ENCODE assay signal across 8 mouse cellular contexts in the genomic region with DNA sequence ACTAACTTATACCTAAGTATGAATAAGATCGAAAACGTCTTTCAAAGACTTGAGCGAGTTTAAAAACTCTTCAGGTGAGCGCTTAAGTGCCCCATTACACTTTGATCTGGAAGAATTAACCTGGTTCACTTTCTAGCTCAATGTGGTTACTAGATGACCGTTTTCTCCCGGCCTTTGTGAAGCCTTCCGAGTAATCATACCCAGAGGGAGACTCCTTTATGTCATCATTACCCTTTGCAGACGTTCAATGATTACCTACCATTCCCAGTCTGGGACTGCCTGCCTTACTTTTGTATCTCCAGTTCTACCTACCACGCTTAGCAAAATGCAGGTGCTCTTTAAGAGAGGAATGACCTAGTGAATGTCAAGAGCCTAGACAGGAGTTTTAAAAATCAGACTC. TPM values are rescaled to one million over a fixed set of nuclear protein-coding genes. Genes with fewer than 3 reads are reported as not detected.
DNase-seq lines count a peak whose midpoint lies in the region; ATAC-seq and TF ChIP-seq lines count a peak whose summit lies in the region.

Gene Ppm1b (plus strand): TSS at position 301 of the 400 bp plus-strand sequence.

- peak within 1 kb of the TSS; percentile 95 for H3K27ac ChIP-seq in lung, postnatal 0 days (ENCODE audit: low read length)
- peak within 1 kb of the TSS; percentile 74 for H3K27ac ChIP-seq in embryonic facial prominence, embryonic 11.5 days (replicated peaks; ENCODE audit: low read depth, low read length)
- H3K27ac ChIP-seq in heart, embryonic 13.5 days (replicated peaks) = peak within 1 kb of the TSS; percentile 96
- H3K27ac ChIP-seq in midbrain, embryonic 15.5 days = peak within 1 kb of the TSS; percentile 98

- H3K4me1 ChIP-seq in lung, postnatal 0 days (ENCODE audit: insufficient read depth, low read depth, low read length) = peaks cover 10% of the 10 kb centered on the region
- H3K4me1 ChIP-seq in embryonic facial prominence, embryonic 11.5 days (ENCODE audit: control insufficient read depth, insufficient read depth, low read length) = no peaks in the 10 kb centered on the region
- peaks cover 29% of the 10 kb centered on the region for H3K4me1 ChIP-seq in heart, embryonic 13.5 days
- peaks cover 30% of the 10 kb centered on the region for H3K4me1 ChIP-seq in midbrain, embryonic 15.5 days

- no peaks in the 10 kb centered on the region for H3K9me3 ChIP-seq in lung, postnatal 0 days (ENCODE audit: low read length)
- H3K9me3 ChIP-seq in embryonic facial prominence, embryonic 11.5 days (replicated peaks; ENCODE audit: control insufficient read depth, low read length) = no peaks in the 10 kb centered on the region
- no peaks in the 10 kb centered on the region for H3K9me3 ChIP-seq in heart, embryonic 13.5 days
- H3K9me3 ChIP-seq in midbrain, embryonic 15.5 days = no peaks in the 10 kb centered on the region

- no peaks in the 10 kb centered on the region for H3K27me3 ChIP-seq in lung, postnatal 0 days (replicated peaks; ENCODE audit: insufficient read depth, low read length)
- H3K27me3 ChIP-seq in embryonic facial prominence, embryonic 11.5 days (ENCODE audit: control insufficient read depth, insufficient read depth, low read length) = no peaks in the 10 kb centered on the region
- no peaks in the 10 kb centered on the region for H3K27me3 ChIP-seq in heart, embryonic 13.5 days (replicated peaks)
- no peaks in the 10 kb centered on the region for H3K27me3 ChIP-seq in midbrain, embryonic 15.5 days (replicated peaks)

- H3K36me3 ChIP-seq in lung, postnatal 0 days (ENCODE audit: insufficient read depth, low read length) = no peaks in the 10 kb centered on the region
- H3K36me3 ChIP-seq in embryonic facial prominence, embryonic 11.5 days (replicated peaks; ENCODE audit: control insufficient read depth, insufficient read depth, low read depth, low read length) = no peaks in the 10 kb centered on the region
- H3K36me3 ChIP-seq in heart, embryonic 13.5 days = no peaks in the 10 kb centered on the region
- H3K36me3 ChIP-seq in midbrain, embryonic 15.5 days (replicated peaks) = no peaks in the 10 kb centered on the region

- no peak for TF ChIP-seq CTCF in lung, postnatal 0 days (IDR thresholded peaks at IDR 0.05)

- ATAC-seq in lung, postnatal 0 days = no peak
- ATAC-seq in embryonic facial prominence, embryonic 11.5 days (replicated peaks; ENCODE audit: insufficient number of reproducible peaks, low FRiP score, low TSS enrichment, low read depth) = no peak
- ATAC-seq in heart, embryonic 13.5 days (ENCODE audit: extremely low read depth, insufficient number of reproducible peaks, low FRiP score, low TSS enrichment) = no peak
- ATAC-seq in midbrain, embryonic 15.5 days (replicated peaks) = no peak

- 23% methylated on average over 9 of the region's 9 CpGs for WGBS in lung, postnatal 0 days
- 36% methylated on average over 9 of the region's 9 CpGs for WGBS in embryonic facial prominence, embryonic 11.5 days
- 35% methylated on average over 9 of the region's 9 CpGs for WGBS in heart, embryonic 13.5 days
- WGBS in midbrain, embryonic 15.5 days = 36% methylated on average over 9 of the region's 9 CpGs

- H3K4me3 ChIP-seq in lung, postnatal 0 days (ENCODE audit: low read depth, low read length) = peak within 1 kb of the TSS; percentile 43
- H3K4me3 ChIP-seq in embryonic facial prominence, embryonic 11.5 days (ENCODE audit: low read depth, low read length) = peak within 1 kb of the TSS; percentile 96
- H3K4me3 ChIP-seq in heart, embryonic 13.5 days = peak within 1 kb of the TSS; percentile 98
- H3K4me3 ChIP-seq in midbrain, embryonic 15.5 days = peak within 1 kb of the TSS; percentile 100

- peak within 1 kb of the TSS; percentile 32; the same call in 1 of the 2 replicates for H3K9ac ChIP-seq in lung, postnatal 0 days (replicated peaks; ENCODE audit: low read depth)
- H3K9ac ChIP-seq in embryonic facial prominence, embryonic 11.5 days (replicated peaks; ENCODE audit: low read length) = peak within 1 kb of the TSS; percentile 53
- peak within 1 kb of the TSS; percentile 83 for H3K9ac ChIP-seq in heart, embryonic 13.5 days
- peak within 1 kb of the TSS; percentile 48 for H3K9ac ChIP-seq in midbrain, embryonic 15.5 days

- TF ChIP-seq EP300 in lung, postnatal 0 days (IDR thresholded peaks at IDR 0.05) = no peak

- peak within 1 kb of the TSS; percentile 62 for H3K4me2 ChIP-seq in lung, postnatal 0 days (replicated peaks; ENCODE audit: low read depth, low read length)
- H3K4me2 ChIP-seq in embryonic facial prominence, embryonic 11.5 days (ENCODE audit: low read depth, low read length) = peak within 1 kb of the TSS; percentile 54
- H3K4me2 ChIP-seq in heart, embryonic 13.5 days = peak within 1 kb of the TSS; percentile 87
- peak within 1 kb of the TSS; percentile 63 for H3K4me2 ChIP-seq in midbrain, embryonic 15.5 days

- DNase-seq in lung, postnatal 0 days (ENCODE audit: low spot score) = no peak
- no peak for DNase-seq in lung, postnatal 14 days
- DNase-seq in embryonic facial prominence, embryonic 11.5 days (ENCODE audit: low spot score) = no peak
- no peak for DNase-seq in layer of hippocampus, postnatal 25 days (ENCODE audit: extremely low spot score in 1 of 2, low spot score in 1 of 2)
- no peak for DNase-seq in ovary, adult 18-20 months (ENCODE audit: low spot score)
- DNase-seq in spleen, postnatal 14 days (ENCODE audit: low spot score in 2 of 2) = no peak

RNA-seq across cellular contexts. Expression of gene Ppm1b, which starts in this region (rescaled TPM):
- 51.5 and 55.4 TPM in 2 replicates for polyA plus RNA-seq in lung, postnatal 0 days (2015; fragmentation: Nextera tagmentation; extraction: Ambion mirVana)
- polyA plus RNA-seq in embryonic facial prominence, embryonic 11.5 days (2014; fragmentation: Nextera tagmentation; extraction: Ambion mirVana) = 89.4 and 93.9 TPM in 2 replicates
- polyA plus RNA-seq in heart, embryonic 13.5 days (2015; fragmentation: Nextera tagmentation; extraction: Ambion mirVana) = 53.4 and 58.7 TPM in 2 replicates
- 100 to 1,000 TPM; 126 to 129 TPM for total RNA-seq in layer of hippocampus, postnatal 25 days (2021)
- 91.7 and 95.1 TPM in 2 replicates for polyA plus RNA-seq in midbrain, embryonic 15.5 days (2015; fragmentation: Nextera tagmentation; extraction: Ambion mirVana)

Comparison
In these comparisons a context has a peak if more than half of its experiments do, and no peak if none do; other contexts are left out.
1. H3K4me3 ChIP-seq: peak in every context shown above with its lines; median percentile 100 in midbrain, embryonic 15.5 days; 98 in heart, embryonic 13.5 days; 96 in embryonic facial prominence, embryonic 11.5 days; 43 in lung, postnatal 0 days.
2. H3K9ac ChIP-seq: peak in every context shown above with its lines; median percentile 83 in heart, embryonic 13.5 days; 53 in embryonic facial prominence, embryonic 11.5 days; 48 in midbrain, embryonic 15.5 days; 32 in lung, postnatal 0 days.